Mouse (Mus musculus) heart, embryonic 10.5 days (tissue): Measurements from ENCODE around the gene Zfp574. TPM values are rescaled to one million over a fixed set of nuclear protein-coding genes. Genes with fewer than 3 reads are reported as not detected.
"Not testable (repeated sequence)": the region's sequence is repeated elsewhere in the genome, so short reads cannot be mapped to it uniquely, and the experiment has no call there.

Experiments used
- DNase-seq: peaks from one replicate; pipeline ENCODE4 v3.0.0-alpha.2; 2017; ENCODE audit warnings: low spot score
- H3K27ac ChIP-seq: fragments of 300-500 bp; sonication (generic); 2 replicates; pipeline ENCODE4 v1.5.1; 2016; ENCODE audit warnings: mild to moderate bottlenecking
- H3K27me3 ChIP-seq: fragments of 300-500 bp; sonication (generic); 2 replicates; pipeline ENCODE4 v1.6.1; 2016; ENCODE audit warnings: mild to moderate bottlenecking; ENCODE audit not compliant: poor library complexity, insufficient read depth, severe bottlenecking
- H3K36me3 ChIP-seq: fragments of 300-500 bp; sonication (generic); 2 replicates; pipeline ENCODE4 v1.6.1; 2016; ENCODE audit warnings: mild to moderate bottlenecking, moderate library complexity
- H3K4me1 ChIP-seq: fragments of 300-500 bp; sonication (generic); 2 replicates; pipeline ENCODE4 v1.6.1; 2016; ENCODE audit warnings: mild to moderate bottlenecking
- H3K4me3 ChIP-seq: fragments of 300-500 bp; sonication (generic); 2 replicates; pipeline ENCODE4 v1.5.1; 2016; ENCODE audit warnings: mild to moderate bottlenecking, moderate library complexity
- H3K9me3 ChIP-seq: fragments of 300-500 bp; sonication (generic); 2 replicates; pipeline ENCODE4 v1.6.1; 2016; ENCODE audit warnings: mild to moderate bottlenecking, moderate library complexity
- WGBS: fragments of 180-500 bp; shearing (Covaris S2); methylation state at CpG from one replicate; pipeline ENCODE4 v1.1.7; 2016; 5-methylcytosine and 5-hydroxymethylcytosine counted together
- polyA plus RNA-seq: library from polyadenylated mRNA; unstranded; fragments of >200 nt; fragmentation: Nextera tagmentation; extraction: Ambion mirVana; gene quantifications from 2 replicates; pipeline ENCODE4 v1.2.1, GENCODE M21; 2016

The Zfp574 gene
- 25.0 and 30.2 TPM in 2 replicates for polyA plus RNA-seq

DNA sequence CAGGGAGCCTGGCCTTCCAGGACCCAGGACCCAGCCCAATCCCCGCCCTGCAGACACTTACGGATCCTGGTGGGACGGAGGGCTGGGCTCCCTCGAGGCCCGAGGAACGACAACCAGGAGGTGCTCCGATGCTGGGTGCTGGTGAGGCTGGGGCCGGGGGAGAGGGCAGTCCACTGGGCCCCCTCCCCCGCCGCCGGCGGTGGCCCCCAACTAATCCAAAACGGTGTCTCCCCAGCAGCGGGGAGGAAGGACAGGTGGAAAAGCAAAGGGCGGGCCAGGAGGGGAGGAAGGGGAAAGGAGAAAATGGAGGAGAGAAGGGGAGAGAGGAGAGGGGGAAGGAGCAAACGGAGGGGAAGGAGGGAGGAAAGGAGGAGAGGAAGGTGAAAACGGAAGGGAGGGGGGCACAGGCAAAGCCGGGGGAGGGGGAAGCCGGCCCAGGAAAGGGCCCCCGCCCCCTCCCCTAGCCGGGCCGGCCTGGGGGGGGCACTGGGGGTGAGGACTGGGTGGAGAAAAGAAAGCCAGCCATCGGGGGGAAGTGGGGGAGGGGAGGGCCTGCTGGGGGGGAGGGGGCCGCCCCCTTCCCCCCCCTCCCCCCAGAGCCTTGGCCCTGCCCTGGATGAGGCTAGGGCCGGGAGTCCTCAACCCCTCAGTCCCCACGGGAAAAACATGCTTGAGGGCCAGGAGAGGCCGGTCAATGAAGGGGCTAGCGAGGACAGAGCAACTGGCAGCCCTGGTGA lies at the start of gene Zfp574, which contains the start of gene Grik5:
Zfp574 (plus strand) TSS at position 589 of the 737 bp plus-strand sequence.
Grik5 (minus strand) TSS at position 368 of the 737 bp plus-strand sequence.
- H3K9me3 ChIP-seq = no peaks in the 10 kb centered on the region
- peaks cover 65% of the 10 kb centered on the region for H3K4me1 ChIP-seq
- H3K36me3 ChIP-seq = peaks cover 23% of the 10 kb centered on the region
- no peaks in the 10 kb centered on the region for H3K27me3 ChIP-seq
- WGBS = under 1% methylated on average over 23 of the region's 28 CpGs
- no peak for DNase-seq
- peak within 1 kb of the TSS; percentile 94 for H3K27ac ChIP-seq
- peak within 1 kb of the TSS; percentile 80 for H3K4me3 ChIP-seq

DNA sequence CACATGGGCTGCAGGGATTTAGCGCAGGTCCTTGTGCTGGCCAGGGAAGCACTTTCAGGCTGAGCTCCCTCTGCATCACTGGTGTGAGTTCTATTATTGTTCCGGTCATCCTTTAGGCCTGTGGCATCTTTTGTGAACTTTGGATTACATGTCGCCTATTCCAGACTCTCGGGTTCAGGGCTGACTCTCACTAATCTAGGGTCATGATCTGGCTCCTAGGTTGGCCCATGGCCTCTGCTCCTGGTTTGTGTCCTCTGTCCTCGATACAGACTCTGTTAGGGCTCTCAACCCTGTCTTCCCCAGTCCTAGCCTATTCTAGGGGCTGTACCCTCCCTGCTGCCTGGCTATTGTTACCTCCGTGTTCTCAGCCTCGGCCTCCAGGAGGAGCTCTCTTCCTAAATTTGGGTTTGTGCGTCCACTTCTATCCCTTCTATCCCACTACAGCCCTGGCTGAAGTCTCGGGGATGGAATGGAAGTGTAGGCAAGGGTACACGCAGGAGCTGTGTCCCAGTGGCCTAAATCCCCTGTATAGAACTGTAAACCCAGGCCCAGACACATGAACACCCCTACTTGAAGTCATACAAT lies 46.4 kb upstream of the Zfp574 start:
- no peaks in the 10 kb centered on the region for H3K9me3 ChIP-seq
- H3K27me3 ChIP-seq = no peaks in the 10 kb centered on the region
- 52% methylated on average over 10 of the region's 10 CpGs for WGBS
- H3K4me1 ChIP-seq = peaks cover 27% of the 10 kb centered on the region
- H3K4me3 ChIP-seq = no peak overlapping the region
- DNase-seq = no peak
- H3K36me3 ChIP-seq = peaks cover 39% of the 10 kb centered on the region
- H3K27ac ChIP-seq = peak overlapping the region; percentile 32; the same call in 1 of the 2 replicates

DNA sequence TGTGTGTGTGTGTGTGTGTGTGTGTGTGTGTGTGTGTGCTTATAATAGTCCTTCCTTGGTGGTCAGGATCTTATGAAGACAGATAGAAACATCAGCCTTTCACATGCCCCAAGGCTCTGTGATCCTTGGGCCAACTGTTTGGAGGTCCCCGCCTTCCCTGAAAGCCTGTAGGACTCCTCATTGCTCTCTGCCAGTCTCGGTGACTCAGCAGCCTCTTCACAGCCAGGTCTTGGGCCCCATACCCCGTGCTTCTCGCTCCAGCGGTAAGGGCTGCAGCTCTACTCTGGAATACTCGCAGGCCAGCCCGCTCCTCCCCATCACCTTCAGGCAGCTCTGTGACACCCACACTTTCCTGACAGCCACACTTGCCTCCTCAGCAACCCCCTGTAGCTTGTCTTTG lies 45.9 kb upstream of the Zfp574 start:
- Histone ChIP-seq H3K36me3 (peaks cover 35% of the 10 kb centered on the region), H3K9me3 (no peaks in the 10 kb centered on the region), H3K27me3 (no peaks in the 10 kb centered on the region), H3K4me3 (no peak overlapping the region), H3K27ac (peak overlapping the region; percentile 32; the same call in 1 of the 2 replicates), H3K4me1 (peaks cover 27% of the 10 kb centered on the region)
- WGBS = 48% methylated on average over 7 of the region's 7 CpGs
- no peak for DNase-seq

DNA sequence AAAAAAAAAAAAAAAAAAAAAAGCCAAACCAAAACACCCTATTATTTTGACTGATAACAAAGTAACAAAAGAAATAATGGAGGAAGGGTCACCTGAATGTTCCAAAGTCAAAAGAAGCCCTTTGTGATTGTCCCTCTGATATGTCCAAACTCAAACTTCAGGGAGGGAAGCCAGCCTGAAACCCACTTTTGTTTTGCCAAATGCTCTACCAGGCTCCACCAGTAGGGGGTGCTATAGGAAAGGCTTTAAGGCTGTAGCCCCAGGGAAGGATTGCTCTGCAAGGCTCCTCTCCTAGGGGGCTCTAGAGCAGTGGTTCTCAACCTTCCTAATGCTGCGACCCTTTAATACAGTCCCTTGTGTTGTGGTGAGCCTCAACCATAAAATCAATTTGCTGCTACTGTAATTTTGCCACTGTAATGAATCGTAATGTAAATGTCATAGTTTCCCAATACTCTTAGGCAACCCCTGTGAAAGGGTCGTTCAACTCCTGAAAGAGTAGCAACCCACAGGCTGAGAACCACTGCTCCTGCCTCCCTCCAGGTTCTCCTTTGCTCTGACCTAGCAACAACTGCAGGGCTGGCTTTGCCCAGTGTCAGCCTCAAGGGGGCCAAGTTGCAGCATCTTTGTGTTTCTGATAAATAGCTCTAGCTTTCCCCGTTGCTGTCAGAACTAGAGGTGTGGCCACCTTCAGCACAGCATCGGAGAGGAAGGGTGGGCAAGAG lies 42.2 kb upstream of the Zfp574 start:
- peaks cover 37% of the 10 kb centered on the region for H3K36me3 ChIP-seq
- WGBS = 35% methylated on average over 5 of the region's 5 CpGs

DNA sequence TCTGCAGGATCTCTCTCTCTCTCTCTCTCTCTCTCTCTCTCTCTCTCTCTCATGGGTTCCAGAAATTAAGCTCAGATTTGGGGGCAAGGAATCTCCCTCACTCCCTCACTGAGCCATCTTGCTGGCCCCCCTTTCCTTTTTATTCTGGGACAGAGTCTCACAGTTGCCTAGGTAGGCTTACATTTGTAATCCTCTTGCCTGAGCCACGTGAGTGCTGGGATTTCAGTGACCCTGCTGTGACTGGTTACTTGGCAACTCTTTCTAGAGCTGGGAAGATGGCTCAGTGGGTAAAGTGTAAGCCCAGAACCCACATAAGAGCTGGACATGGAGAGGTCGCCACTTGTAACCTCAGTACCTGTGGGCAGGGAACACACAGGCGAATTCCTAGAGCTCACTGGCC lies 40.8 kb upstream of the Zfp574 start:
- Histone ChIP-seq H3K4me3 (no peak overlapping the region), H3K9me3 (no peaks in the 10 kb centered on the region), H3K4me1 (peaks cover 10% of the 10 kb centered on the region), H3K27ac (no peak overlapping the region), H3K27me3 (no peaks in the 10 kb centered on the region), H3K36me3 (peaks cover 50% of the 10 kb centered on the region)
- DNase-seq = no peak
- WGBS = 74% methylated on average over 3 of the region's 3 CpGs

More for the DNA sequence above, 42.2 kb upstream of the Zfp574 start:
- DNase-seq = no peak
- Histone ChIP-seq H3K4me1 (peaks cover 22% of the 10 kb centered on the region), H3K27ac (no peak overlapping the region), H3K4me3 (no peak overlapping the region), H3K9me3 (no peaks in the 10 kb centered on the region), H3K27me3 (no peaks in the 10 kb centered on the region)

DNA sequence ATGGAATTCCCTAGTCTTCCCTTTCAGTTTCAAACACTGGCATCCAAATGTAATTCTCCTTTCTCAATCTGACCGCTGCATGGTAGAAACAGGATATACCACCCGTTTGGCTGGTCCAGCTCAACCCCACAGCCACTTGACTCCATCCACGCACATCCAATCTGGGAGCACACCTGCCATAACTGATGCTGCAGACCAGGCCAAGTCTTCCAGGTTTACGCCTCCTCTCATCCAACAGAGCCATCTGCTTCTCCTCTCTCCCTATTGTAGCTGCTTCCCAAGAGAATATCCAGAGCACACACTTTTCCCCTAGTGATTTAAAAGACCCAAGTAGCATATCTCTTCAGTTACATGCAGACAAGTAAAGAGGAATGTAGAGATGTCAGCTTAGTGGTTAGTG lies 37.6 kb upstream of the Zfp574 start:
- H3K27me3 ChIP-seq = no peaks in the 10 kb centered on the region
- H3K27ac ChIP-seq = no peak overlapping the region
- H3K36me3 ChIP-seq = peaks cover 60% of the 10 kb centered on the region
- 0 out of 2 replicates have a peak, but pooled peaks cover 7% of the 10 kb centered on the region for H3K4me1 ChIP-seq
- no peak overlapping the region for H3K4me3 ChIP-seq
- H3K9me3 ChIP-seq = no peaks in the 10 kb centered on the region
- DNase-seq = no peak
- WGBS = 90% methylated on average over 4 of the region's 4 CpGs

DNA sequence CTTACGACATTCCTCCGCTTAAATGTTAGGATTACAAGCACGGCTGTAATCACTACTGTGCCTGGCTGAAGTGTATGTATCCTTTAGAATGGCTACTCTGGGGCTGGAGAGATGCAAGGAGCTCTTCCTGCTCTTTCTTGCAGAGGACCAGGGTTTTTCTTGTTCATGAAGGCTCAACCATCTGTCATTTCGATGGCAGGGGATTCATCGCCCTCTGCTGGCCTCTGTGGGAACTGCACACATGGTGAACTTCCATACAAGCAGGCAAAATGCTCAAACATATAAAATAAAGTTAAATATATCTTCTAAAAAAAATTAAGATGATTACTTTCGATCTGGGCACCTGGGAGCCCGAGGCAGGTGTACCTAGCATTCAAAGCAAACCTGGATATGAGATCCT lies 36.5 kb upstream of the Zfp574 start:
- H3K27ac ChIP-seq = no peak overlapping the region
- H3K27me3 ChIP-seq = no peaks in the 10 kb centered on the region
- peaks cover 71% of the 10 kb centered on the region for H3K36me3 ChIP-seq
- no peak for DNase-seq
- no peak overlapping the region for H3K4me3 ChIP-seq
- WGBS = 52% methylated on average over 7 of the region's 7 CpGs
- 0 out of 2 replicates have a peak, but pooled peaks cover under 1% of the 10 kb centered on the region for H3K4me1 ChIP-seq
- H3K9me3 ChIP-seq = no peaks in the 10 kb centered on the region

DNA sequence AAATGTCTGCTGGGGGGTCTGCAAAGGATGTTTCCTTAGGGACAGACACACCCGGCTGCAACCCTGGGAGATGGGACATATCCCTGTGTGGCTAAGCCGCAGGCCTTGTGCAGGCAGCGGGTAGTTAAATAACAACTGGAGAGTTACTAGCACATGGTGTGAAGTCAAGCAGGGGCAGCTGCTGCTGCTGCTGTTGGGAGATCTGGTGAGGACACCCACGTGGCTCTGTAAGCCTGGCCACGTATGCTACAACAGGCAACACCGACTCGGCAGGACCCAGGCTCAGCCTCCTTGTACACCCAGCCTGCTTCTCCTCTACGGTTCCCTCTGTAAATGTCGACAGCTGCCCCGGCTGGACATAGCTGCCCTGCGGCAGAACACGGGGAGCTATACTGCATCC lies 30.4 kb upstream of the Zfp574 start:
- Histone ChIP-seq H3K4me1 (peaks cover 4% of the 10 kb centered on the region; the same call in 1 of the 2 replicates), H3K36me3 (peaks cover 87% of the 10 kb centered on the region)
- 76% methylated on average over 12 of the region's 12 CpGs for WGBS

DNA sequence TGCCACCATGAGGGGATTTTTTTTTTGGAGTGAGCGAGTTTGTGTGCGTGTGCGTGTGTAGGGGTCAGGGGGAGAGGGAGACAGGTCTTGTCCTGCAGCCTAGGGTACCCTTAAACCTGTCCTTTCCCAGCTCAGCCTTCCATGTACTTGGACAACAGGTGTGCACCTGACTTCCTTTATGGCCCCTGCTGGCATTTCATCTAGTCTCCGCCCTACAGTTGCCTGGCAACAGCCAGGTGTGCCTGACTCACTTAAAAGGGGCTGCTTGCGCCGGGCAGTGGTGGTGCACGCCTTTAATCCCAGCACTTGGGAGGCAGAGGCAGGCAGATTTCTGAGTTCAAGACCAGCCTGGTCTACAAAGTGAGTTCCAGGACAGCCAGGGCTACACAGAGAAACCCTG lies 27.8 kb upstream of the Zfp574 start:
- 88% methylated on average over 7 of the region's 7 CpGs for WGBS
- not testable (repeated sequence) for H3K9me3 ChIP-seq, DNase-seq, H3K27ac ChIP-seq, H3K4me3 ChIP-seq, H3K4me1 ChIP-seq, H3K27me3 ChIP-seq
- peaks cover 91% of the 10 kb centered on the region for H3K36me3 ChIP-seq

More for the DNA sequence above, 30.4 kb upstream of the Zfp574 start:
- H3K9me3 ChIP-seq = no peaks in the 10 kb centered on the region
- H3K27me3 ChIP-seq = no peaks in the 10 kb centered on the region
- H3K4me3 ChIP-seq = no peak overlapping the region
- no peak for DNase-seq
- H3K27ac ChIP-seq = no peak overlapping the region

DNA sequence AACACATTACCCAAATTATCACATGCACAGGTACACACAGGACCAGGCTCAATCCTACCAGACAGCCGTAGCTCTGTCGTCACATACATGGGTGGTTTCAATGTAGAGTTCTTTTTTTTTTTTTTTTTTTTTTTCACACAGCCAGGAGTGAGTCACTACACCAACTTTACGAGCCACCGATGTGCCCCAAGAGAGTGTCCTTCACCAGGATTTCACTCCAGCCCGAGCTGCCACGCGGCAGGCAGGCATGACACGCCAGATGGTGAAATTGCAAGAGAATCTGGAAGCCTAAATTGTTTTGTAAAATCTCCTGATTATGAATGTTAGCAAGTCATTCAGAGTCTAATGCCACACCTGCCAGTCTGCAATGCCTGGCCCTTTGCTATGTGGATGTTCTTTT lies 25.0 kb upstream of the Zfp574 start:
- Histone ChIP-seq H3K4me3 (no peak overlapping the region), H3K36me3 (peaks cover 82% of the 10 kb centered on the region), H3K27ac (no peak overlapping the region), H3K27me3 (no peaks in the 10 kb centered on the region), H3K9me3 (no peaks in the 10 kb centered on the region), H3K4me1 (peaks cover 8% of the 10 kb centered on the region)
- DNase-seq = no peak
- 90% methylated on average over 8 of the region's 8 CpGs for WGBS

DNA sequence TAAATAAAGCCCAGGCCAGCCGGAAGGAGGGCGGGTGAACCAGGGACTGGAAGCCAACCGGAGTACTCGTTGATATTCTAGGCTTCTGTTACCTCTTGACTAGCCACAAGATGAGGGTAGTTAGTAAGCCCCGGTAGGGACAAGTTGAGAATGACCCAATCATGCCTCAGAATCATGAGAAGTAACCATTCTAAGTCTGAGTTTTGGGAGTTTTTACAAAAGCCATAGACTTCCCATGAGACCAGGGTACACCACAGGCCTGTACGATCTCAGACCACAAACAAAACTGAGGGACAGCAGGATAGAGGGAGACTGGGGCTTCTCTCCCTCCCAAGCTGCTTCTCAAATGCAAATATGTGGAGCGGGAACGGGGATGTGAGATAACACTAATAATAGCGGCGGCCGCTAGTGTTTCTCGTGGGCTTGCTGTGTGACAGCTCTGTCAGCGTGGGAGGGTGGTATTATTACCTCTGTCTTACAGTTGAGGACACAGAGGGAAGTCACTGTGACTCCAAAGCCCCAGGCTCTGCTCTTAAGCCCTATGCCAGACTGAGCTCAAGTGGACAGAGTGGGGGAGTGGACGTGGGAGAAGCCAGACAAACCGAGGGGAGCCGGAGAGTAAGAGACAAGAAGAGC lies 23.0 kb upstream of the Zfp574 start:
- peaks cover 8% of the 10 kb centered on the region for H3K4me1 ChIP-seq
- peaks cover 78% of the 10 kb centered on the region for H3K36me3 ChIP-seq
- H3K27me3 ChIP-seq = no peaks in the 10 kb centered on the region
- no peak overlapping the region for H3K4me3 ChIP-seq
- H3K27ac ChIP-seq = peak overlapping the region; percentile 13
- 68% methylated on average over 16 of the region's 16 CpGs for WGBS
- no peak for DNase-seq
- no peaks in the 10 kb centered on the region for H3K9me3 ChIP-seq

DNA sequence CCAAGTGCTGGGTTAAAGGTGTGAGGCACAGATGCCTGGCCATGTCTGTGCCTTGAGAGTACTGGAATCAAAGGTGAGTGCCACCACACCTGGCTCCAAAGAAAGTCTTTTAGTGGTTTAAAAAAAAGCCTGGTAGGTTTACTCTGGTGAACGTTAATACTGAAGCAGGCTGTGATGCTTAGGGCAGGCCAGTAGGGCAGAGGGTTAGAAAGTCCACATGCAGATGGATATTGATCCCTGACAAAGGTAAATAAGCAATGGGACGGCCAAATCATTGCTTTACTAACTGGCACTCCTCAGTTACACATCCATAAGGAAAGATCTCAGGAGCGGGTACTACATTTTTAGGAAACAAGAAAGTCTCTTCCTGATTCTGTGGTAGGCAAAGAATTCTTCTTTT lies 19.8 kb upstream of the Zfp574 start:
- Histone ChIP-seq H3K36me3 (peaks cover 80% of the 10 kb centered on the region), H3K27ac (no peak overlapping the region)
- 82% methylated on average over 3 of the region's 3 CpGs for WGBS

More for the DNA sequence above, 19.8 kb upstream of the Zfp574 start:
- H3K9me3 ChIP-seq = no peaks in the 10 kb centered on the region
- no peak for DNase-seq
- H3K27me3 ChIP-seq = no peaks in the 10 kb centered on the region
- H3K4me1 ChIP-seq = peaks cover 24% of the 10 kb centered on the region
- H3K4me3 ChIP-seq = no peak overlapping the region
